Mouse (Mus musculus) hindbrain, postnatal 0 days (tissue): ENCODE data around the gene Def8. TPM values are rescaled to one million over a fixed set of nuclear protein-coding genes. Genes with fewer than 3 reads are reported as not detected.

Source experiments
- ATAC-seq: fragments of 200-750 bp; cut with Nextera tagmentation; 2 replicates; pipeline ENCODE4 v1.8.0; 2017; ENCODE audit warnings: mild to moderate bottlenecking, moderate TSS enrichment, moderate library complexity
- DNase-seq: peaks from one replicate; pipeline ENCODE4 v3.0.0-alpha.2; 2015; ENCODE audit warnings: low spot score
- H3K27ac ChIP-seq: fragments of 300-500 bp; sonication (generic); 2 replicates; pipeline ENCODE4 v1.5.1; 2014; ENCODE audit warnings: mild to moderate bottlenecking
- H3K27me3 ChIP-seq: fragments of 300-500 bp; sonication (generic); 2 replicates; pipeline ENCODE4 v1.6.1; 2014; ENCODE audit warnings: low read length, mixed read lengths; ENCODE audit not compliant: insufficient read depth
- H3K36me3 ChIP-seq: fragments of 300-500 bp; sonication (generic); 2 replicates; pipeline ENCODE4 v1.6.1; 2014; ENCODE audit warnings: low read length, mixed read lengths; ENCODE audit not compliant: insufficient read depth
- H3K4me1 ChIP-seq: fragments of 300-500 bp; sonication (generic); 2 replicates; pipeline ENCODE4 v1.6.1; 2014; ENCODE audit warnings: antibody characterized with exemption, low read length, mixed read lengths; ENCODE audit not compliant: insufficient read depth
- H3K4me2 ChIP-seq: fragments of 300-500 bp; sonication (generic); 2 replicates; pipeline ENCODE4 v1.6.1; 2014; ENCODE audit warnings: low read depth, mild to moderate bottlenecking, low read length, moderate library complexity, mixed read lengths
- H3K4me3 ChIP-seq: fragments of 300-500 bp; sonication (generic); 2 replicates; pipeline ENCODE4 v1.5.1; 2014; ENCODE audit warnings: low read length
- H3K9ac ChIP-seq: fragments of 300-500 bp; sonication (generic); replicated peaks from 2 replicates; pipeline ENCODE4 v1.6.1; 2014; ENCODE audit warnings: mild to moderate bottlenecking, low read length, moderate library complexity, mixed read lengths
- H3K9me3 ChIP-seq: fragments of 300-500 bp; sonication (generic); 2 replicates; pipeline ENCODE4 v1.6.1; 2016; ENCODE audit warnings: low read length, mixed read lengths
- CTCF ChIP-seq: IDR thresholded peaks from 2 replicates; pipeline ENCODE4 v1.5.1; 2016; ENCODE audit warnings: antibody characterized with exemption, control low read depth, low read depth
- WGBS: fragments of 180-500 bp; shearing (Covaris S2); extraction: QIAGEN DNeasy Blood & Tissue Kit; methylation state at CpG from one replicate; pipeline ENCODE4 v1.1.7; 2014; 5-methylcytosine and 5-hydroxymethylcytosine counted together
- polyA plus RNA-seq: library from polyadenylated mRNA; unstranded; fragments of >200 nt; fragmentation: Nextera tagmentation; extraction: Ambion mirVana; gene quantifications from 2 replicates; pipeline ENCODE4 v1.2.1, GENCODE M21; 2015
- total RNA-seq: library from RNA; depleted of rRNA; stranded (reverse); fragments of >200 nt; gene quantifications from 2 replicates; pipeline ENCODE4 v1.2.3, GENCODE M21; 2014

Def8 gene
- total and polyA plus RNA-seq, 2 experiments from 2014 or later, result 38.8 to 62.7 TPM

DNA sequence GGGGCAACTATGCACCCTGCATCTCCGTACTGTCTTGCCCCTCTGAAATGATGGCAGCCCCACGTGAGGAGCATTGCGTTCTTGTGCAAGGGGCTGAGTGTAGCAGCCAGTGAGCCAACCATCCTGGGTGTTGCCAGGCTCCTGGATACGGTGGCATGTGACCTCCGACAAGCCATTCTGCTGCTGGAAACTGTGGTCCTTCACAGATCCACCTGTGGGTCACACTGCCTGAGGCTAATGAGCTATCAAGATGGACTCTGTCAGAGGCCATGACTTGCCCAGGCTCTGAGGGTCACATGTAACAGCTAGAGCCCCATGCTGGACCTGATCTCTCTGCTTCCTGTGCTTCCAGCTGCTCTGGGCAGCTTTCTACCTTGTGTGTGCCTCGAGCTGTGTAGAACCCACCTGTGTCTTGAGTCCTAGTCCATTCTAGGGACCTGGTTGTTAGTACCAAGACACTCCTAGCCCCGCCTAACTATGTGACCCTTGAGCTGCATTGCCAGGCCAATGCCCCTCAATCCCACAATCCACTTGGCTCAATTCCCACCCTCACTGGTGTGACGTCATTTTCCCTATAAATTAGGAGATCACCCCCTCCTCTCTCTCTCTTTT is 6.3 kb upstream of the Def8 start:
- DNase-seq, result no peak

GRCm38 (mm10) chr8:123419711-123420110 is 3.6 kb upstream of the Def8 start:
- H3K9me3 ChIP-seq, result no peaks in the 10 kb centered on the region
- H3K4me3 ChIP-seq, result no peak overlapping the region
- peaks cover 8% of the 10 kb centered on the region; the same call in 1 of the 2 replicates for H3K4me1 ChIP-seq
- no peak overlapping the region for H3K4me2 ChIP-seq
- ATAC-seq (no peak), DNase-seq (no peak)
- 91% methylated on average over 4 of the region's 4 CpGs for WGBS
- no peak overlapping the region for H3K9ac ChIP-seq
- no peak for TF ChIP-seq CTCF
- peaks cover 33% of the 10 kb centered on the region for H3K36me3 ChIP-seq
- no peaks in the 10 kb centered on the region for H3K27me3 ChIP-seq
- no peak overlapping the region for H3K27ac ChIP-seq

More for the DNA sequence above, 6.3 kb upstream of the Def8 start:
- Histone ChIP-seq H3K27ac (no peak overlapping the region), H3K27me3 (no peaks in the 10 kb centered on the region), H3K4me3 (no peak overlapping the region), H3K4me2 (peak overlapping the region; percentile 33; the same call in 1 of the 2 replicates), H3K9me3 (no peaks in the 10 kb centered on the region), H3K4me1 (peaks cover 8% of the 10 kb centered on the region; the same call in 1 of the 2 replicates), H3K36me3 (peaks cover 33% of the 10 kb centered on the region), H3K9ac (no peak overlapping the region)
- WGBS, result 66% methylated on average over 8 of the region's 8 CpGs
- no peak for ATAC-seq
- no peak for TF ChIP-seq CTCF

- no peak for DNase-seq
- Histone ChIP-seq H3K36me3 (peaks cover 33% of the 10 kb centered on the region), H3K9ac (no peak overlapping the region), H3K9me3 (no peaks in the 10 kb centered on the region), H3K27ac (no peak overlapping the region), H3K4me3 (no peak overlapping the region), H3K4me2 (no peak overlapping the region), H3K4me1 (peaks cover 8% of the 10 kb centered on the region; the same call in 1 of the 2 replicates), H3K27me3 (no peaks in the 10 kb centered on the region)
- WGBS, result 91% methylated on average over 34 of the region's 34 CpGs
- TF ChIP-seq CTCF, result no peak
- ATAC-seq, result 0 out of 2 replicates have a peak, but pooled peaks have one; percentile 8
Observed at GRCm38 (mm10) chr8:123420525-123421281, 2.6 kb upstream of the Def8 start.

DNA sequence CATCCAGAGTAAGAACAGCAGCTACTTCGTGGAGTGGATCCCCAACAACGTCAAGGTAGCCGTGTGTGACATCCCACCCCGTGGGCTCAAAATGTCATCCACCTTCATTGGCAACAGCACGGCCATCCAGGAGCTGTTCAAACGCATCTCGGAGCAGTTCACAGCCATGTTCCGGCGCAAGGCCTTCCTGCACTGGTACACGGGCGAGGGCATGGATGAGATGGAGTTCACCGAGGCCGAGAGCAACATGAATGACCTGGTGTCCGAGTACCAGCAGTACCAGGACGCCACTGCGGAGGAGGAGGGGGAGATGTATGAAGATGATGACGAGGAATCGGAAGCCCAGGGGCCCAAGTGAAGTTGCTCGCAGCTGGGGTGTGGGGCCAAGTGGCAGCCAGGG is 2.0 kb upstream of the Def8 start:
- Histone ChIP-seq H3K4me1 (peaks cover 8% of the 10 kb centered on the region; the same call in 1 of the 2 replicates), H3K9me3 (no peaks in the 10 kb centered on the region; the same call in 1 of the 2 replicates), H3K27me3 (no peaks in the 10 kb centered on the region), H3K4me2 (no peak overlapping the region), H3K36me3 (peaks cover 33% of the 10 kb centered on the region), H3K4me3 (no peak overlapping the region), H3K9ac (no peak overlapping the region), H3K27ac (no peak overlapping the region)
- no peak for DNase-seq
- no peak for TF ChIP-seq CTCF
- no peak for ATAC-seq
- WGBS, result 86% methylated on average over 19 of the region's 19 CpGs

DNA sequence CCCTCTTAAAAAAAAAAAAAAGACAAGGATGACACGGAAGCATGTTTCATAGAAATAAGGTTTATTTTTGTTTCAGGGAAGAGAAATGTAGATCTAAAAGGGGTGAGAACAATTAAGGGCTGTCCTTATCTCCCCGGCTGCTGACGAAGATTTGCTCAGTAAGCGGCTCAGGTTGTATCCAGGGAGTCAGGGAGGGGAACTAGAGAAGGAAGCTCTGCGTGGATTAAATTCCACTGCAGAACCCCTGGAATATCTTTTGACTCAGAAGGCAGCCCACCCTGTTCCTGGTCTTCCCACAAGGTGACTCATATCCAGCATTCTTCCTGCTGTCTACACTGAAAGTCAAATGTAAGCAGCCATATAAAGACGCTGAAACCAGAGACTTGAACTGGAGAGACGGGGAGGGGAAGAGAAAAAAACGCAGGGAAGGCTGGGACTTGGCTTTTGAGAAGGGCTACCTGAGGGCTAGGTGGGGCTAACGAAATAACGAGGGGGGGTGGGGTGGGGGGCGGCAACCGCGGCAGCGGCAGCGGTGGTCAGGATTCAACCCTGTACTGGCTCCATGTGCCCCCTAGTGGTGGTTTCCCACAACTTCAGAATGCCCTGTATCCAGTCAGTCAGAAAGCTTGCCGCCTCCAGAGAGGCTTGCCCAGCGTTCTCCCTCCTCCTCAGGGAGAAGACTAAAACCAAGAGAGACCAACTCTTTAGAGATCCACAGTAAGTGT is 1.1 kb upstream of the Def8 start:
- no peak overlapping the region for H3K27ac ChIP-seq
- 0 out of 2 replicates have a peak overlapping the region, but pooled peaks have one; percentile 3 for H3K4me3 ChIP-seq
- peak overlapping the region; percentile 44 for H3K4me2 ChIP-seq
- ATAC-seq, result peak; percentile 80
- no peak overlapping the region for H3K9ac ChIP-seq
- H3K4me1 ChIP-seq, result no peaks in the 10 kb centered on the region
- 19% methylated on average over 17 of the region's 17 CpGs for WGBS
- peaks cover 5% of the 10 kb centered on the region for H3K9me3 ChIP-seq
- TF ChIP-seq CTCF, result peak; percentile 80
- peaks cover 33% of the 10 kb centered on the region for H3K36me3 ChIP-seq
- DNase-seq, result peak; percentile 87
- H3K27me3 ChIP-seq, result no peaks in the 10 kb centered on the region

- Histone ChIP-seq H3K9ac (no peak overlapping the region), H3K27me3 (no peaks in the 10 kb centered on the region), H3K4me2 (no peak overlapping the region), H3K4me3 (no peak overlapping the region), H3K36me3 (peaks cover 33% of the 10 kb centered on the region), H3K27ac (peak overlapping the region; percentile 15; the same call in 1 of the 2 replicates), H3K9me3 (peaks cover 7% of the 10 kb centered on the region), H3K4me1 (no peaks in the 10 kb centered on the region)
- no peak for TF ChIP-seq CTCF
- ATAC-seq, result no peak; the same call in none of the 2 replicates
- no peak for DNase-seq
- WGBS, result 16% methylated on average over 3 of the region's 3 CpGs
Observed at GRCm38 (mm10) chr8:123422781-123423159, 557 bp upstream of the Def8 start.
